Mouse (Mus musculus) hematopoietic stem cell, adult 5-6 weeks (primary cell): ENCODE results near the gene Dnah7c. TPM values are rescaled to one million over a fixed set of nuclear protein-coding genes. Genes with fewer than 3 reads are reported as not detected.
A peak's percentile ranks its signal among the peaks of the same experiment; 100 is the strongest.
"Not testable (repeated sequence)": the region's sequence is repeated elsewhere in the genome, so short reads cannot be mapped to it uniquely, and the experiment has no call there.

Experiments used
- ATAC-seq, 2 experiments: fragments of 125-278 bp in 1 of 2; replicated peaks in 1 of 2; 2 replicates each; pipeline ENCODE4 v1.8.0; 2016 to 2017; ENCODE audit warnings: inconsistent platforms in 2 of 2, mild to moderate bottlenecking in 2 of 2, moderate number of reproducible peaks in 2 of 2, low read depth in 1 of 2, moderate TSS enrichment in 1 of 2; ENCODE audit not compliant: low FRiP score in 2 of 2, poor library complexity in 2 of 2, severe bottlenecking in 2 of 2, insufficient read depth in 1 of 2, low TSS enrichment in 1 of 2
- total RNA-seq: library from RNA; stranded (forward); fragments of 172-1452, 232-1000 nt; gene quantifications from 2 replicates; pipeline ENCODE4 v1.2.3, GENCODE M21; 2017

The Dnah7c gene
- total RNA-seq, 1 experiment from 2014 or later = not detected

DNA sequence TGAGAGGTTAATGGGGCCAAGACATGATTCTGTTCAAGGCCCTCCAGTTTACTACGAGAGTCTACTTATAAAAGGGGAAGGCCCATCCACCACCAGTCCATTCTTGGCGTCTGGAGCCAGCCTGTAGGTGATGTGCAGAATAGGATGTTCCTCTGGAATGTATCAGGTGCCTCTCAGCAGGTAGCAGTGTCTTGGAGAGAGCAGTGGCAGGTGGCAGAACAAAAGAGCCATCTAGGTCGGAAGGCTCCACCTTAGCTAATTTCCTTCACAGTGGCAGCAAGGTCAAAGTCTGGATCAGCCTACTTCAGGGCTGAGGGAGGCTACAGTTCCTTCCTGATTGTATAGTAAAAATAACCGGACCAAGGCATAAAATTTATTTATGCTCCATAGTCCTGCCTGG, 224.4 kb downstream of the Dnah7c start:
- ATAC-seq = not testable (repeated sequence)

GRCm38 (mm10) chr1:46652721-46653120, 227.3 kb downstream of the Dnah7c start:
- ATAC-seq = not testable (repeated sequence)

DNA sequence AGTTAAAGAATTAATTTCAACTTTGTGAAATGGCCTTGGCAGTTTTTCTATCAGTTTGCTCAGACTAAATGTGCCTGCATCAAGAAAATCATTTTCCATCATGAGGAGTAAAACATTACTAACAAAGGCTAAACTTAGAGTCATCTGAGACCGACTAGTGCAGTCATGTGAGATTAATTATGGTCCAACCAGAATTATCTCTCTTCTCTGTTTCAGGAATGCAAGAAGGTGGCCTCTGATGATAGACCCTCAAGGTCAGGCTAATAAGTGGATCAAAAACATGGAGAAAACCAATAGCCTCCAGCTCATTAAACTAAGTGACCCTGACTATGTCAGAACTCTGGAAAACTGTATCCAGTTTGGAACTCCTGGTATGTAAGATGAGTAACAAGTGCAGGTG, 299.4 kb downstream of the Dnah7c start:
- ATAC-seq = not testable (repeated sequence)

DNA sequence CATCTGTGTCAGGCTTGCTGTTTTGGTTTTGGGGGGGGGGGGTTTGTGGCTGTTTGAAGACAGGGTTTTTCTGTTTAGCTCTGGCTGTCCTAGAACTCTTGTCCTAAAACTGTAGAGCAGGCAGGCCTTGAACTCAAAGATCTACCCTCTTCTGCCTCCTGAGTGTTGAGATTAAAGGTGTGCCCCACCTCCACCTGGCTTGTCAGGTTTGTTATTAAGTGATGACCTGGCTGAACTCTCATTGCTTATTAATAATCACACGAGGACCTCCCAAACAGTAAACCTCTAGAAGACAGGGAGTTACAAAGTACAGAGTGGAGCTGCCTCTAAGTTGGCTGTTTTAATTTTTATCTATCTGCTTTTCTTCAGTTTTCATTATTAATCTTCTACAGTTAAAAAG, 299.9 kb downstream of the Dnah7c start:
- no peak for ATAC-seq

GRCm38 (mm10) chr1:46725719-46726118, 300.3 kb downstream of the Dnah7c start:
- ATAC-seq = not testable (repeated sequence)

GRCm38 (mm10) chr1:46729731-46730130, 304.3 kb downstream of the Dnah7c start:
- ATAC-seq = not testable (repeated sequence)

- ATAC-seq = not testable (repeated sequence)
Observed at GRCm38 (mm10) chr1:46733405-46734106, 308.2 kb downstream of the Dnah7c start.

- not testable (repeated sequence) for ATAC-seq
Observed at GRCm38 (mm10) chr1:46734455-46734854, 309.1 kb downstream of the Dnah7c start.

DNA sequence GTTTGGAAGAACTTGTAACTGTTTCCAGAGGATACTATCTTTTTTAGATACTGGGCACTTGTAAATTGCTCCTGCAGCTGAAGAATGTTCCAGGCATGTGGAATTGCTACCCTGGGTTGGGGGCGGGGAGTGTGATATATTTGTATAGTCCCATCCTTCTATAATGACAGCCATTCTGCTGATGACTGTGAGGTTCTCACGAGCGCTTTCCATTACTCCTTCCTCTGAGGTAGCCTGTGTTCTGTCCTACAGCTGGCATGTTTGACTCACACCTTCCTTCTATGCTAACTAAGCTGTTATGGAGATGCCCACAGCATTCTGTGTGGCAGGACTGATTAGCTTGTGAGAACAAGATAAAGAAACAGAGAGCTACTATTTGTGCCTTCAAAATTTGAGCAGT, 339.2 kb downstream of the Dnah7c start:
- not testable (repeated sequence) for ATAC-seq

- not testable (repeated sequence) for ATAC-seq
Observed at GRCm38 (mm10) chr1:46769318-46769717, 343.9 kb downstream of the Dnah7c start.

DNA sequence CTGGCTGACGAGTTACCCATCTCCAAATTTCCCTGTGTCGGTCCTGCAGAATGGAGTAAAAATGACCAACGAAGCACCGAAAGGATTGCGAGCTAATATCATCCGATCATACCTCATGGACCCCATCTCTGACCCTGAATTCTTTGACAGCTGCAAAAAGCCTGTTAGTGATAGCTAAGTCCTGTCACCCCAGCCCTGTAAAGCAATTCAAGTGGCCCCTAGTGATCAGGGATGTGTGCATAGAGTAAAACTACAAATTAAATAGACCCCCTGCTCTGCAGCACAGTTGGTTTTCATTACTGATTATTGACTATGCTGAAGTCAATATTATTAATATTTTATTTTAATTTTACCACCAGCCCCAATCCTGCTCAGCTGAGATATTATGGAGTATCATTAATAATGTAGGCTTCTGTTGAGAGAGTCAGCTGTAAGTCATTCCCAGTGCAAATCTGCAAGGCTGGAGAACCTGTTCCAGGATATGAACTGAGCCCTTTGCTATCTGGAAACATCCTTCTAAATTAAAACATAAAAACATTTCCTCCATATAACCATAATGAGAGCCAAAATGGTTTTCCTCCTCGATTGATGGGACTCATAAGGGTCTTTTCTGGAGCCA, 344.8 kb downstream of the Dnah7c start:
- not testable (repeated sequence) for ATAC-seq

DNA sequence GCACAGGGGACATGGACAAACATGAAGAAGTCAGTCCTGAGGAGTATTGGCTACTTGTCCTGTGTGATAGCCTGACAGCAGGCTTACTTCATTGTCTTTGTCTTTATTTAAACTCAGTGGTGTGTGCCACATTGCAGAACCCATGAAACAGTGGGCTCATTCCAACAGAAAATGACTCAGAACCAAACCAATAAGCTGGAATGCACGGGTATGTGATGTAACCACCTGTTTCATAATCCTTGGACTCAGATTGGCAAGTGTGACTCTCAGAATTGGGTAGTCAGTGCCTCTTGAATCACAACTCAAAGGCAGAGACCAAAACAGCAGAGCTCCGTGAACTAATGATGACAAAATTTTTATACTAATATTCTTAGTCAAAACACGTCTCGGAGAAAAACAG, 356.8 kb downstream of the Dnah7c start:
- not testable (repeated sequence) for ATAC-seq

DNA sequence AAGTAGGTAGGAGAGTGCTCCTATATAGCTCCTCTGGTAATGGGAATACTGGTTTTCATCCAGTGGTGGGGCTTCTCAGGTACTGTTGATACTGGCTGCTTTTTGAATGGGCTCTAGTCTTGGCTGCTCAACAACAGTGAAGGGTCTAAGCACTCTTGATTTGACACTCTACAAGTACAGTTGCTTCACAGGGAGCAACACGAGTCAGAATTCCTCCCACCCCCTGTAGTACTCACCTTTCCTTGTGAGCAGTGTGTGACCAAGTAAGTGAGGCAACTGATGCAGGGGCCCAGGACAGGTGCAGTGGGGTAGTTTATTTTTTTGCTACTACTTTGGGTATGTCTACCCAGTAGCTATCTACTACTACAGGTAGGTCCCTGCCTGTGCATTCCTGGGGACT, 379.7 kb downstream of the Dnah7c start:
- no peak for ATAC-seq

- not testable (repeated sequence) for ATAC-seq
Observed at GRCm38 (mm10) chr1:46808630-46809029, 383.2 kb downstream of the Dnah7c start.

DNA sequence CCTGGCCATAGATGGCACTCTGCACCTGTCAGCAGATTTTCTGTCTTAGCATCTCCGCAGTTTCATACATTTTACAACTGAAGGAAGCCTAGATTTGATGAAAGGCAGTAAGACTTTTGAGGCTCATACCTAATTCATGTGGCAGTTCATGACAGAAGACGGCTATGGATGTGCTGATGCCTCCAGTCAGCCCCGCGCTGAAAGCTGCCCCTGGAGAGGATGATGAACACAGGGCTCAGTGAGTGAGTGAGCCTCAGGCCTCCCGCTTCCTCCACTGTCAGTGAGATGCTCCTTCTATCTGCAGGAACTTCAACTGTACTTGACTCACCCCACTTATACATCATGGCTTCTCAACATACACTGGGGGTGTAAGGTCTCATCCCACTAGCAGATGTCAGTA, 392.5 kb downstream of the Dnah7c start:
- no peak for ATAC-seq

- ATAC-seq = no peak
Observed at GRCm38 (mm10) chr1:46822256-46822972, 397.0 kb downstream of the Dnah7c start.

DNA sequence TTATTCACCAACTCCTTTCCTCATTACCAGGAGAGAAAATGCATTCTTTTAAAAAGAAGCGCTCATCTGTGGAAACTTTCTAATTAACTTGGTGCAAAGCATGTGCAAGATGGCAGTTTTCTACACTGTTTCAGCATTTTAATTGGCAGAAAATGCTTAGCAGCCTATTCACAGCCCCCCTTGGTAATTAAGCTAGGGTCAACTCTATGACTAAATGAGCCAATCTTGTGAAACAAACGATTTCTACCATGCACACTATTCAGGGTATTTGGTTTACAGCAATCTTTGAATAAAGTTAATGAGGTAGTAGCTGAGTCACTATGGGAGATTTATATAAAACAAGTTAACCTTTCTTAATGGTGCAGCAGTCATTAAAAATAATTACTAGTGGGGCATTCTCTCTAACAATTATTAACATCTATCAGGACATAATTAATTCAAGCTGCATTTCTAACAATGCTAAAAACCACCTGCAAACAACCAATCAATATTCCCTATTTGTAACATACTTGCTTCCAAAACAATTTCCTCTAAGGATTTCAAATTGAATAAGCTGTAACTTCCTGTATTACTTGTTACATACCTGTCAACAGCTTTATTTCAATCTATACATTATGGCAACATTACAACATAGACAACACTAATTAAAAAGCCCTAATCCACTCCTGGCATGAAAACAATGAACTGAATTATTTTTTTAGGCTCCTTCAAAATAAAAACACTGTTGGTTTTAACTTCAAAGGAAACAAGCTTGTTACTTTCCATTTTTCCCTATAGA, 404.9 kb downstream of the Dnah7c start:
- no peak for ATAC-seq

GRCm38 (mm10) chr1:46831927-46832326, 406.5 kb downstream of the Dnah7c start:
- ATAC-seq = peak; percentile 42; a peak in 1 of 4 replicates
